Mouse (Mus musculus): Measurements from ENCODE around the gene Zfp646.

Zfp646 gene

DNA sequence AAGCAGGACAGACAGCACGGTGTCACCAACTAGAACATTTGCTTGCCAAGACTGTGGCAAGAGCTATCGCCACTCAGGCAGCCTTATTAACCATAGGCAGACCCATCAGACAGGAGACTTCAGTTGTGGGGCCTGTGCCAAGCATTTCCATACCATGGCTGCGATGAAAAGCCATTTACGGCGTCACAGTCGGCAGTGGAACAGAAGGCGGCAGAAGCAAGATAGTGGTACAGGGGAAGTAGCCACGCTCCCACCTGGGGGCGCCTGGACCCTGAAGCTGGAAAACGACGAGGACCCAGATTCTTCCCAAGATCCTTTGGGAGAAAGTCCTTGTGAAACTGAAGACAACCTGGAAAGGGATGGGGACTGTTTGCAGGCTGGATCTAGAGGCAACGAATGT lies 4.4 kb downstream of the Zfp646 start:
- no peak for DNase-seq (ENCODE audit: low read depth, low spot score)

GRCm38 (mm10) chr7:127885951-127886350 lies 9.9 kb downstream of the Zfp646 start:
- DNase-seq (ENCODE audit: low read depth, low spot score), result peak; percentile 79

GRCm38 (mm10) chr7:127886551-127886950 lies 10.5 kb downstream of the Zfp646 start:
- DNase-seq (ENCODE audit: low read depth, low spot score), result no peak

DNA sequence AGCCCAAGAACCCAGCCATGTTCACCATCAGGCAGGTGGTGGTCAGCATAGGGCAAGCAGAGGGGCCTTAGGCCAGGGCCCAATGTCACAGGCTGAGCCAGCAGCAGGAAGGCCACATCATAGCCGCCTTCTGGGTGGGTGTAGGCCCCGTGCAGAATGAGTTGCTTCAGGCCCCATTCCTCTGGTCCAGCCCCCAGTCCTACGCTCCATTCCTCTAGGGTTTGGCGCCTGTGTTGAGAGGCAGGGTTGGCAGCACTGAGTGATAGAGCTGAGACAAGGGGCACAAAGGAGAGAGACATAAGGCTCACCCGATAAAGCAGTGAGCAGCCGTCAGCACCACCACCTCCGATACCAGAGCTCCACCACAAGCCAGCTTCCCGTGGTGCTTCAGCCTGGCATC lies 11.2 kb downstream of the Zfp646 start:
- DNase-seq (ENCODE audit: low read depth, low spot score), result no peak

DNA sequence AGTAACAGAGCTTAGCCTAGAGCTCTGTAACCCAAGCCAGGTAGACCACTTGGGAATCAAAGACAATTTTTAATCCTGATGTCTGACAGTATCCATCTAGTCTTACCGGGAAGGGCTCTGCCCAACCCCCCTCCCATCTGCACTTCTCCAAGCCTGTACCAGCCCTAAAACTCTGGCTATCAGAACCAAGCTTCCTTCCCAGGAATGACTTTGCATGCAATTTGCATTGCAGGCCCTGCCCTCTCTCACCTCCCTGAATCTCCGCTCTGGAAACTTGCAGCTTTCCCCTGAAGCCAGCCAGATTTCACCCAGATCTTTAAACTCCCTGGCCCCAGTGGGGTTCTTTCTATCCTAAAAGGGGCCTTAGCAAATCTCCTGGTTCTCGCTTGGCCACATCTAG lies 11.8 kb downstream of the Zfp646 start:
- peak; percentile 54 for DNase-seq (ENCODE audit: low read depth, low spot score)

DNA sequence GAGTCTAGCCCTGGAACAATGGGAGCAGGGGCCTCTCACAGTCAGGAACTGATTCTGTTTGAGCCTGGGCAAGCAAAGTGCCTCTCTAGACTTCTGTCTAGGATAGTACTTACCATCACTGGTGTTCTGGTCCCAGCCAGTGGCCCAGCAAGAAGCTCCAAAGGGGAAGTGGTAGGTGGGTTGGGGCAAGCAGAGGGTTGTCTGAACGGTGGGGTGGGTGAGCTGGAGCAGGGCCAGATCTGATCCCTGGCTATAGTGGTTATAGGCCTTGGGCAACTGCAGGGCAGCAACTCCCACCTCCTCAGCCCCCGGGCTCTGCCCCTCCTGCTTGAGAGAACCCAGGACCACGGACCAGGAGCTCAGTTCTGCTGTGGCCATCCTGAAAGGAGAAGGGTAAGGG lies 12.8 kb downstream of the Zfp646 start:
- no peak for DNase-seq (ENCODE audit: low read depth, low spot score)

GRCm38 (mm10) chr7:127890798-127891197 lies 14.8 kb downstream of the Zfp646 start, which contains the start of gene Prss53:
TSS of gene Prss53 (minus strand) at chr7:127890970.
- DNase-seq (ENCODE audit: low read depth, low spot score), result no peak

DNA sequence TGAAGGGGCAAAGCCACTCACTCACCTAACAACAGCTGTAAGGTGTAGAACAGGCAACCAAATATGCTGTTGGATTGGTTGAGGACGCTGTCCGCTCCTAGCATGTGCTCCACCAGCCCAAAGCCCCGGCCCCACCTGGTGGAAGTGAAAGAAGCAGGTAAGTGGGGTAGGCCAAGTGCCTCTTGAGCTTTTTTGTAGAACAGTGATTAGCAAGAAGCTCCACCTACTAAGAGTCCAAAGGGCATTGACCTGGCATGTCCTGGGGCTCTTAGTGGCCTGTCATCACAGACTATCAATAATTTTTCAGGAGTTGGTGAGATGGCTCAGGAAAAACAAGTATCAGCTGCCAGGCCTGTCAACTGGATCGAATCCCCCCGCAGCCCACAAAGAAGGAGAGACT lies 18.5 kb downstream of the Zfp646 start:
- DNase-seq (ENCODE audit: low read depth, low spot score), result no peak

- DNase-seq (ENCODE audit: low read depth, low spot score), result peak; percentile 98
These were observed 19.4 kb downstream of the Zfp646 start, which contains the start of the genes Gm21974 and Vkorc1 for GRCm38 (mm10) chr7:127895442-127895841. TSS of gene Gm21974 (minus strand) at chr7:127895454. TSS of gene Vkorc1 (minus strand) at chr7:127895617.

DNA sequence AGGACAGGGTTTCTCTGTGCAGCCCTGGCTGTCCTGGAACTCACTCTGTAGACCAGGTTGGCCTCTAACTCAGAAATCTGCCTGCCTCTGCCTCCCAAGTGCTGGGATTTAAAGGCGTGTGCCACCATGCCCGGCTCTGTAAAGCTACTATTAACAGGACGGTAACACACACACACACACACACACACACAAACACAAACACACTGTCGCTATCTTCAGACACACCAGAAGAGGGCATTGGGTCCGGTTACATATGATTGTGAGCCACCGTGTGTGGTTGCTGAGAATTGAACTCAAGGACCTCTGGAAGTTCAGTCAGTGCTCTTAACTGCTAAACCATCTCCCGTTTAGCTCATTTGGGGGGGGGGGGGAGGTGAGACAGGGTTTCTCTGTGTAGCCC lies 19.9 kb downstream of the Zfp646 start:
- DNase-seq (ENCODE audit: low read depth, low spot score), result peak; percentile 21

GRCm38 (mm10) chr7:127896384-127896783 lies 20.4 kb downstream of the Zfp646 start:
- DNase-seq (ENCODE audit: low read depth, low spot score), result peak; percentile 89

DNA sequence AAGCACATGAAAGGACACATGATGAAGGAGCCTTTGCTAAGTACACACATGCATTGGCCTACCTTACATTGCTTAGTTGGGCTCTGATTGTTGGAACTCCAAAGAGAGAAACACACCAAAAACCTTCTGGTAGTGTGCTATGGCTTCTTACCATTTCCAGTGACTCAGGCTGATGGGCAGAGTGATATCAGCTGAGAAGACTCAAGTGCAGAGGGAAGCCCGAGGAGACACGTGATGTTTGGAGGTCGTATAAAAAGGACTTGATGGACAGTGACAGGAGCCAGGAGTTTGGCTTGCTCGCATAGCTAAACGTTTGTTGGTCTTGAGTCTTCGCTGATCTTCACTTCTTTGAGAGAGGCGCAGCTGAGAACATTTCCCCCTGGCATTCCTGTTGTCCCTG lies 21.5 kb downstream of the Zfp646 start:
- DNase-seq (ENCODE audit: low read depth, low spot score), result no peak

GRCm38 (mm10) chr7:127898179-127898956 lies 22.3 kb downstream of the Zfp646 start:
- peak; percentile 82 for DNase-seq (ENCODE audit: low read depth, low spot score)

GRCm38 (mm10) chr7:127899997-127900396 lies 24.0 kb downstream of the Zfp646 start:
- no peak for DNase-seq (ENCODE audit: low read depth, low spot score)

DNA sequence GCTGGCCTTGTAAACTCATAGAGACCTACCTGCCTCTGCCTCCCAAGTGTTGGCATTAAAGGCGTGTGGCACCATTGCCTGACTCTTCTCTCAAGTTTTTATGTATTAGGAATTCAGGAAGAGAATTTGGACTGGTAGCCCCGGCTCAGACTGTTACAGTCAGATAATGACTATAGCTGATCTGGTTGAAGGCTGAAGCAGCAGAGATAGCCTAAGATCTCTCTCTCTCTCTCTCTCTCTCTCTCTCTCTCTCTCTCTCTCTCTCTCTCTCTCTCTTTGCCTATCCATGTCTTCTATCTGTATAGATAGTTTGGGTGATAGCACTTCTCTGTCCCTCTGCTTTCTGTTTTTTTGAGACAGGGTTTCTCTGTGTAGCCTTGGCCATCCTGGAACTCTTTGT lies 25.8 kb downstream of the Zfp646 start:
- no peak for DNase-seq (ENCODE audit: low read depth, low spot score)

- DNase-seq (ENCODE audit: low read depth, low spot score), result peak; percentile 91
These were observed 28.2 kb downstream of the Zfp646 start, which contains the start of gene Bckdk for GRCm38 (mm10) chr7:127903971-127904796. TSS of gene Bckdk (plus strand) at chr7:127904082.

GRCm38 (mm10) chr7:127907939-127908338 lies 31.9 kb downstream of the Zfp646 start:
- no peak for DNase-seq (ENCODE audit: low read depth, low spot score)

DNA sequence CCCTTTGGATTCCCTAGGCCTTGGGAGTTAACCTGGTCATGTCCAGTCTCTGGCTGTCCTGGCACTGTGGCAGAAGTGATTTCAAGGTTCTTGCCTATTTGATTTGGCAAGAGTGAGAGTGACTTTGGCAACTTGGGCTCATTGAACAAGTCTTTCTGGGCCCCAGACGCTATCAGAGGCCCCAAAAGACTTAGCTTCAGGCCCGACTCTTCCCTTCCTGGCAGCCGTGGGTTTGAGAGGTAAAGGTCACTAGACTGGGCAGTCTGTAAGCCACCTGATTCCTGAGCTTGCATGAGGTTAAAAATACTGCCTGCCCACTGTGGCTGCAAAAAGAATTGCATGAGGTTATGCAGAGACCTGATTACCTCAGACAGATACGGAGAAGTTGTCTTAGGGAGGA lies 32.6 kb downstream of the Zfp646 start:
- DNase-seq (ENCODE audit: low read depth, low spot score), result no peak

GRCm38 (mm10) chr7:127912190-127912871 lies 36.3 kb downstream of the Zfp646 start, which contains the start of gene Kat8:
TSS of gene Kat8 (plus strand) at chr7:127912516.
- peak; percentile 97 for DNase-seq (ENCODE audit: low read depth, low spot score)

DNA sequence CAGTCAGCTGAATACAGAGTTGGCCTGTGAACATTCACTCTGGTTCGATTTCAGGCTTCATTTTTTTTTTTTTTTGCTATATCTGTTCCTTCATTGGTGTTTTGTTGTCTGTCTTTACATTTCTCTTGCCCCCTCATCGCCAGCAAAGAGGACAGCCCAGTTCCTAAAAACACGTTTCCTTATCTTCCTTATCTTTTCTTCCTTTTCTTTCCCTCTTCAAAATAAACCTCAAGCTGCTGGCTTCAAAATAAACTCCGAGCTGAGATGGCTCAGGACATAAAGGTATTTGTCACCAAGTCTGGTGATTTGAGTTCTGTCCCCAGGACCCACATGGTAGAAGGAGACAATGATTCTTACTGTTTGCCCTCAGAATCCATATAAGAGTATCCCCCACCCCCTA lies 36.9 kb downstream of the Zfp646 start:
- no peak for DNase-seq (ENCODE audit: low read depth, low spot score)

DNA sequence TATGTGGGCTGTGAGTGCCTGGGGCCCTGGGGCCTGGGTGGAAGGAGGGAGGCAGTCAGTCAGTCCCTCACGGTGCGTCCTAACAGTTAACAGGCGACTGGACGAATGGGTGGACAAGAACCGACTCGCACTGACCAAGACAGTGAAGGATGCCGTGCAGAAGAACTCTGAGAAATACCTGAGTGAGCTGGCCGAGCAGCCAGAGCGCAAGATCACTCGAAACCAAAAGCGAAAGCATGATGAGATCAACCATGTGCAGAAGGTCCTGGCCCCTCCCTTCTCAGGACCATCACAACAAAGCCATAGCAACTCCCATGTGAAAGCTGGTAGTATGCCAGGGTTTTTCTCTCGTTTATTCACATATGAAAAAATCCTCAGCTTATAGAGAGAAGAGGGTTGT lies 39.3 kb downstream of the Zfp646 start:
- no peak for DNase-seq (ENCODE audit: low read depth, low spot score)

DNA sequence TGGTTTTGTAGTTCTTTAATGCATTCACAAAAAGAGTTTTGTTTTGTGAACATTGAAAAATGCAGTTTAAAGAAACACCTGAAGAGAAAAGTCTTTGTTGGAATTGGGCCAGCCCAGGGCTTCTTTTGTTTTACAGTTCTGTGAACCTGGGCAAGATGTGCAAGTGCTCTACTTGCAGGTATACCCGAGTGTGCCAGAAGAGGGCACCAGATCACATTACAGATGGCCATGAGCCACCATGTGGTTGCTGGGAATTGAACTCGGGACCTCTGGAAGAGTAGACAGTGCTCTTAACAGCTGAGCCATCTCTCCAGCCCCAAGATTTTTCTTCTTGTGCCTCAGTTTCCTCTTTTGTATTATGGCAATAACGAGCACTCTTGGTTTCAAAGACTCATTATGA lies 42.2 kb downstream of the Zfp646 start:
- DNase-seq (ENCODE audit: low read depth, low spot score), result peak; percentile 89

Data from R1 (cell line).